Mouse (Mus musculus): ENCODE measurements at regions not wholly inside any gene's neighbourhood (a gene's known extent, or its start where the extent isn't known, plus 50 kb on each side); places are given as distances from the start of the nearest gene placed in this dataset.

- no peak for TF ChIP-seq CTCF (IDR thresholded peaks at IDR 0.05; ENCODE audit: insufficient read depth, low read depth, low read length)
- TF ChIP-seq POLR2A (IDR thresholded peaks at IDR 0.05; ENCODE audit: insufficient read depth, low read depth, low read length): no peak
Measured at GRCm38 (mm10) chr6:100041161-100041560, 246.1 kb downstream of the Rybp start.

Data from olfactory bulb, adult 2 months (tissue).